Mouse (Mus musculus) heart, postnatal 10 days (tissue): ENCODE data around the gene Rpl3. TPM values are rescaled to one million over a fixed set of nuclear protein-coding genes. Genes with fewer than 3 reads are reported as not detected.

Source experiments
- DNase-seq, 2 experiments: peaks; one replicate each; pipeline ENCODE4 v3.0.0; 2021
- intact Hi-C: fragments of 180-260 bp; cut with DNase I; formaldehyde crosslinking; loops from one replicate; pipeline ENCODE4 v1.15.1; 2025
- total RNA-seq, 2 experiments: library from RNA; stranded (reverse); gene quantifications; 2 replicates each; pipeline ENCODE4 v1.2.3; 2021

The Rpl3 gene
- total RNA-seq, 2 experiments from 2014 or later: 486 to 496 TPM

- DNase-seq: no peak
- intact Hi-C loops: loop anchor here (2.0 kb wide), 1 partner anchor 58 kb away; the partner anchor contains the start of gene Pdgfb
Observed at GRCm38 (mm10) chr15:80073256-80073621, 18.4 kb downstream of the Rpl3 start.

- DNase-seq: no peak
- intact Hi-C loops: loop anchor here (2.0 kb wide), 1 partner anchor 58 kb away; the partner anchor contains the start of gene Pdgfb
Observed at GRCm38 (mm10) chr15:80072579-80073255, 19.0 kb downstream of the Rpl3 start.

GRCm38 (mm10) chr15:80071951-80072437 lies 19.7 kb downstream of the Rpl3 start:
- peak in 1 of 2 experiments; percentile 45 for DNase-seq
- intact Hi-C loops: loop anchor here (2.0 kb wide), 1 partner anchor 57 kb away; the partner anchor contains the start of gene Pdgfb

- DNase-seq: no peak
- intact Hi-C loops: no loop called here
Observed at GRCm38 (mm10) chr15:80070095-80070644, 21.5 kb downstream of the Rpl3 start.

GRCm38 (mm10) chr15:80069171-80069570 lies 22.5 kb downstream of the Rpl3 start:
- no peak for DNase-seq

GRCm38 (mm10) chr15:80066538-80066937 lies 25.1 kb downstream of the Rpl3 start:
- intact Hi-C loops: loop anchor here (2.0 kb wide), 1 partner anchor 120 kb away; no protein-coding TSS in a partner anchor
- no peak for DNase-seq

More at GRCm38 (mm10) chr15:80069171-80069570, 22.5 kb downstream of the Rpl3 start:
- intact Hi-C loops: no loop called here

- intact Hi-C loops: no loop called here
Observed at GRCm38 (mm10) chr15:80065414-80065813, 26.3 kb downstream of the Rpl3 start.

GRCm38 (mm10) chr15:80064965-80065364 lies 26.7 kb downstream of the Rpl3 start:
- no peak for DNase-seq
- intact Hi-C loops: no loop called here

More at GRCm38 (mm10) chr15:80065414-80065813, 26.3 kb downstream of the Rpl3 start:
- no peak for DNase-seq

- DNase-seq: no peak
- intact Hi-C loops: no loop called here
Observed at GRCm38 (mm10) chr15:80062821-80063220, 28.8 kb downstream of the Rpl3 start.

- intact Hi-C loops: no loop called here
- no peak for DNase-seq
Observed at GRCm38 (mm10) chr15:80062339-80062738, 29.3 kb downstream of the Rpl3 start.

GRCm38 (mm10) chr15:80061071-80061550 lies 30.6 kb downstream of the Rpl3 start:
- intact Hi-C loops: no loop called here
- DNase-seq: no peak

GRCm38 (mm10) chr15:80060356-80061070 lies 31.2 kb downstream of the Rpl3 start:
- intact Hi-C loops: no loop called here
- no peak for DNase-seq

- intact Hi-C loops: no loop called here
- DNase-seq: no peak
Observed at GRCm38 (mm10) chr15:80059606-80060005, 32.1 kb downstream of the Rpl3 start.

- intact Hi-C loops: no loop called here
- DNase-seq: no peak
Observed at GRCm38 (mm10) chr15:80058151-80058550, 33.5 kb downstream of the Rpl3 start.

- intact Hi-C loops: no loop called here
- DNase-seq: peak; percentile 78 to 79
Observed at GRCm38 (mm10) chr15:80054034-80054710, 37.5 kb downstream of the Rpl3 start.

GRCm38 (mm10) chr15:80053381-80054033 lies 38.2 kb downstream of the Rpl3 start:
- DNase-seq: peak; percentile 62 to 68
- intact Hi-C loops: loop anchor here (1.0 to 2.0 kb wide), 2 partner anchors 49 to 104 kb away; no protein-coding TSS in a partner anchor

GRCm38 (mm10) chr15:80051782-80052181 lies 39.9 kb downstream of the Rpl3 start:
- DNase-seq: peak in 1 of 2 experiments; percentile 36
- intact Hi-C loops: loop anchor here (1.0 to 2.0 kb wide), 2 partner anchors 37 to 47 kb away; partner anchors contain the start of gene Pdgfb

GRCm38 (mm10) chr15:80051092-80051761 lies 40.4 kb downstream of the Rpl3 start:
- intact Hi-C loops: loop anchor here (1.0 kb wide), 1 partner anchor 37 kb away; the partner anchor contains the start of gene Pdgfb
- DNase-seq: peak; percentile 50 to 62

- intact Hi-C loops: no loop called here
- DNase-seq: peak; percentile 58 to 64
Observed at GRCm38 (mm10) chr15:80050093-80050492, 41.6 kb downstream of the Rpl3 start.
